Mouse (Mus musculus) kidney, adult 8-10 months (tissue): ENCODE data around the gene Prkra.

Experiments used
- DNase-seq, 2 experiments: peaks; one replicate each; pipeline ENCODE4 v3.0.0; 2022

Prkra gene

GRCm38 (mm10) chr2:76647883-76648570 is at the start of gene Prkra, which contains the start of gene Pjvk:
TSS of gene Prkra (minus strand) at chr2:76648015.
TSS of gene Pjvk (plus strand) at chr2:76648476.
- DNase-seq, result peak; percentile 98 to 100

- peak in 1 of 2 experiments; percentile 41 for DNase-seq
These were observed 47.5 kb upstream of the Prkra start for GRCm38 (mm10) chr2:76695290-76695689.

GRCm38 (mm10) chr2:76693765-76694164 is 46.0 kb upstream of the Prkra start:
- no peak for DNase-seq

GRCm38 (mm10) chr2:76690436-76691204 is 42.8 kb upstream of the Prkra start:
- DNase-seq, result peak; percentile 59 to 61

GRCm38 (mm10) chr2:76688162-76688561 is 40.3 kb upstream of the Prkra start:
- no peak for DNase-seq

- no peak for DNase-seq
These were observed 39.8 kb upstream of the Prkra start for GRCm38 (mm10) chr2:76687608-76688007.

- no peak for DNase-seq
These were observed 39.2 kb upstream of the Prkra start for GRCm38 (mm10) chr2:76686986-76687385.

GRCm38 (mm10) chr2:76682301-76682700 is 34.5 kb upstream of the Prkra start:
- DNase-seq, result no peak

GRCm38 (mm10) chr2:76676401-76677226 is 28.8 kb upstream of the Prkra start:
- no peak for DNase-seq

- DNase-seq, result no peak
These were observed 28.1 kb upstream of the Prkra start for GRCm38 (mm10) chr2:76675949-76676348.

GRCm38 (mm10) chr2:76675451-76675850 is 27.6 kb upstream of the Prkra start:
- DNase-seq, result no peak

GRCm38 (mm10) chr2:76674725-76675427 is 27.1 kb upstream of the Prkra start, which contains the start of gene Plekha3:
TSS of gene Plekha3 (plus strand) at chr2:76675281.
- peak; percentile 76 to 81 for DNase-seq

GRCm38 (mm10) chr2:76673472-76674081 is 25.8 kb upstream of the Prkra start:
- DNase-seq, result peak; percentile 69 to 70

- peak; percentile 89 to 92 for DNase-seq
These were observed 25.2 kb upstream of the Prkra start, which contains the start of gene Fkbp7 for GRCm38 (mm10) chr2:76672966-76673392. TSS of gene Fkbp7 (minus strand) at chr2:76673116.

GRCm38 (mm10) chr2:76672134-76672745 is 24.4 kb upstream of the Prkra start:
- no peak for DNase-seq

GRCm38 (mm10) chr2:76671641-76672040 is 23.8 kb upstream of the Prkra start:
- no peak for DNase-seq

GRCm38 (mm10) chr2:76667200-76667599 is 19.4 kb upstream of the Prkra start:
- DNase-seq, result no peak

GRCm38 (mm10) chr2:76665531-76665930 is 17.7 kb upstream of the Prkra start:
- peak in 1 of 2 experiments; percentile 66 for DNase-seq

- no peak for DNase-seq
These were observed 11.6 kb upstream of the Prkra start for GRCm38 (mm10) chr2:76659419-76659818.

GRCm38 (mm10) chr2:76658551-76658950 is 10.7 kb upstream of the Prkra start:
- DNase-seq, result no peak

GRCm38 (mm10) chr2:76655982-76656381 is 8.2 kb upstream of the Prkra start:
- peak in 1 of 2 experiments; percentile 27 for DNase-seq
